Mouse (Mus musculus) kidney, postnatal 0 days (tissue): Measurements from ENCODE around the gene Prpf8. TPM values are rescaled to one million over a fixed set of nuclear protein-coding genes. Genes with fewer than 3 reads are reported as not detected.

Experiments used
- ATAC-seq: fragments of 200-750 bp; cut with Nextera tagmentation; replicated peaks from 2 replicates; pipeline ENCODE4 v1.8.0; 2017; ENCODE audit warnings: low read depth, moderate number of reproducible peaks, moderate TSS enrichment, moderate library complexity; ENCODE audit not compliant: low FRiP score
- DNase-seq: peaks from one replicate; pipeline ENCODE4 v3.0.0-alpha.2; 2016; ENCODE audit warnings: low spot score
- H3K27ac ChIP-seq: fragments of 300-500 bp; sonication (generic); 2 replicates; pipeline ENCODE4 v1.5.1; 2014; ENCODE audit warnings: mild to moderate bottlenecking
- H3K27me3 ChIP-seq: fragments of 300-500 bp; sonication (generic); 2 replicates; pipeline ENCODE4 v1.6.1; 2014; ENCODE audit warnings: low read length, mixed read lengths; ENCODE audit not compliant: insufficient read depth
- H3K36me3 ChIP-seq: fragments of 300-500 bp; sonication (generic); 2 replicates; pipeline ENCODE4 v1.6.1; 2014; ENCODE audit warnings: low read length, mixed read lengths; ENCODE audit not compliant: insufficient read depth
- H3K4me1 ChIP-seq: fragments of 300-500 bp; sonication (generic); replicated peaks from 2 replicates; pipeline ENCODE4 v1.6.1; 2014; ENCODE audit warnings: antibody characterized with exemption, low read length, mixed read lengths; ENCODE audit not compliant: insufficient read depth
- H3K4me2 ChIP-seq: fragments of 300-500 bp; sonication (generic); 2 replicates; pipeline ENCODE4 v1.6.1; 2014; ENCODE audit warnings: mild to moderate bottlenecking, low read length, moderate library complexity, mixed read lengths
- H3K4me3 ChIP-seq: fragments of 300-500 bp; sonication (generic); replicated peaks from 2 replicates; pipeline ENCODE4 v1.5.1; 2014; ENCODE audit warnings: low read depth, low read length
- H3K9ac ChIP-seq: fragments of 300-500 bp; sonication (generic); 2 replicates; pipeline ENCODE4 v1.6.1; 2014; ENCODE audit warnings: low read depth, low read length
- H3K9me3 ChIP-seq: fragments of 300-500 bp; sonication (generic); replicated peaks from 2 replicates; pipeline ENCODE4 v1.6.1; 2016; ENCODE audit warnings: low read length, inconsistent platforms, mixed read lengths
- CTCF ChIP-seq: IDR thresholded peaks from 2 replicates; pipeline ENCODE4 v1.5.1; 2016; ENCODE audit warnings: antibody characterized with exemption, low read depth, mild to moderate bottlenecking, moderate library complexity
- WGBS: fragments of 180-500 bp; shearing (Covaris S2); extraction: QIAGEN DNeasy Blood & Tissue Kit; methylation state at CpG from one replicate; pipeline ENCODE4 v1.1.7; 2014; 5-methylcytosine and 5-hydroxymethylcytosine counted together
- polyA plus RNA-seq: library from polyadenylated mRNA; unstranded; fragments of >200 nt; fragmentation: Nextera tagmentation; extraction: Ambion mirVana; gene quantifications from 2 replicates; pipeline ENCODE4 v1.2.1, GENCODE M21; 2015

Gene Prpf8
- polyA plus RNA-seq, 1 experiment from 2014 or later: 36.6 TPM

DNA sequence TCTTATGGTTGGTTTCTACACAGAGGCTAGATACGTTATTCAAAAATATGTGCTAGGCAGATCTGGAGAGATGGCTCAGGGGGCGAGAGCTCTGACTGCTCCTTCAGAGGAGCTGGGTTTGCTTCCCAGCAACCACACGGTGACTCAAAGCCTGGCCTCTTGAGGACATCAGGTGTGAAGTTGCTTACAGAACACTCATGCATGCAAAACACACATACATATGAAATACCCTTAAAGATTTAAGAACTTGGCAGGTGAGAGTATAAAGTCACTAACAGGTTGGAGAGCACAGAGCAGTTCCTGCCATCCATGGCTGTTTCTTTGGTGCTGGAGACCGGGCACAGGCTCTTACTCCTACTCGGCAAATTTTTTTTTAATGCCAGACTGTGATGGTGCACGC, 40.3 kb downstream of the Prpf8 start:
- Histone ChIP-seq H3K4me2 (no peak overlapping the region), H3K4me1 (no peaks in the 10 kb centered on the region), H3K36me3 (no peaks in the 10 kb centered on the region), H3K9me3 (no peaks in the 10 kb centered on the region), H3K27ac (no peak overlapping the region), H3K27me3 (no peaks in the 10 kb centered on the region), H3K9ac (no peak overlapping the region), H3K4me3 (no peak overlapping the region)
- ATAC-seq (no peak), DNase-seq (no peak)
- WGBS: 71% methylated on average over 6 of the region's 6 CpGs
- no peak for TF ChIP-seq CTCF

DNA sequence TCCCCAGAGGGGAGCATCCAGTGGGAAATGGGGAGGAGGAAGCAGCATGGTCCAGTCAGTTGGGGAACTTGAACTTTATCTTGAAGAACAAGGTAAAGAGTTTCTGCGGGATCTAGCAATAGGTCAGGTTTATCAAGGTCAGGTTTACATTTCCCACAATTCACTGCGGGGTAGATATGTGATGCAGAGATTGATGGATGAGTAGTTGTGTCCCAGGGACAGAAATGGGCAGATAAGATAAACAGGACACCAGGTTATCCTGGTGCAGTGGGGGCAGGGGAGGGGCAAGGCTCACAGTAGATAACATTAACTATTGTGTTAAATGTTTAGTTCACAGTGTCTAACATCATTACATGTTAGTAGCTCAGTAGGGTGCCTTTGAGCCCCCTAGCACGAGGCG, 43.2 kb downstream of the Prpf8 start:
- Histone ChIP-seq H3K4me3 (no peak overlapping the region), H3K4me2 (no peak overlapping the region), H3K27ac (no peak overlapping the region), H3K36me3 (no peaks in the 10 kb centered on the region), H3K4me1 (peaks cover 6% of the 10 kb centered on the region; the same call in 1 of the 2 replicates), H3K9ac (no peak overlapping the region), H3K9me3 (no peaks in the 10 kb centered on the region), H3K27me3 (no peaks in the 10 kb centered on the region)
- DNase-seq (no peak), ATAC-seq (no peak)
- 57% methylated on average over 4 of the region's 4 CpGs for WGBS
- TF ChIP-seq CTCF: no peak

DNA sequence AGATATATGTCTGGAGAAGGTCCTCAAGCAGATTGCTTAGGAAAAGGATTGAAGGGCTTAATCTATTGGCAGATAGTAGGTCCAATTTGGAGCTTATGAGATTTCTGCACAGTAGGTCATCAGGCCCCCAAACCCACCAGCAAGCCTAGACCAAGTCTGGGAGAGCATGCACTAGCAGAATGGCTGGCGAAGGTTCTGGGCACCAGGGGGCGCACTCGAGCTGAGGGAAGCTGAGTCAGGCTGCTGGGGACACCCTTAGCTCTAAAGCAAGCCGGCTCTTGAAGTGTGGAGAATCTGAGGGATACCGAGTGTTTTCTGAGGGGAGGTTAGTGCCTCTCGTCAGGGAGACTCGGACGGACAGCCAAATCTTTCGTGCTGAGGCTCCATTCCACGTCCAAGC, 43.7 kb downstream of the Prpf8 start:
- Histone ChIP-seq H3K4me2 (peak overlapping the region; percentile 96), H3K27ac (peak overlapping the region; percentile 68), H3K4me1 (peaks cover 11% of the 10 kb centered on the region; the same call in 1 of the 2 replicates), H3K9me3 (no peaks in the 10 kb centered on the region), H3K27me3 (no peaks in the 10 kb centered on the region), H3K4me3 (peak overlapping the region; percentile 59), H3K36me3 (no peaks in the 10 kb centered on the region), H3K9ac (peak overlapping the region; percentile 70)
- no peak for ATAC-seq
- TF ChIP-seq CTCF: peak; percentile 99
- under 1% methylated on average over 10 of the region's 10 CpGs for WGBS
- peak; percentile 92 for DNase-seq

DNA sequence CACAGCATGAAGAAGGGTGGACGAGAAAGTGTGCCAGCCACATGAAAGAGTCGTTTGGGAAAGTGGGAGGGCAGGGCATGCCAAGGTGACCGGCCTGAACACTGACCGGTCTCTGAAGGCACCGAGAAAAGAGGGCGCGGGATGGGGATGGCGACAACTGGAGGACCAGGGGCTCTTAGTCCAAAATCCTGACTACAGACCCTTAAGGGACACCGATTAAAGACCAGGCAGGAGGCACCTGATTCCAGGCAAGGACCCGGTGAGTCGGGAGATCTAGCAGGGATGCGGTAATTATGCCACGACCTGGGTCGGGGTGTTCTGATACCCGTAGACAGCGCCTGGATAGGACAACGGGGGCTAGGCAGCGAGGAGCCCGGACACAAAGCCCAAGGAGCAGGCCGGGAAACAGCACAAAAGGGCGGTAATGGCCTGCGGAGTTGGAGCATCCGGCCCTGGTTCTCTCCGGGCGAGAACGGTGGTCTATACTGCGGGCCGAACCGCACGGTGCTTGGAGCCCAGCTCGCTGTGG, 44.3 kb downstream of the Prpf8 start:
- peak overlapping the region; percentile 68 for H3K27ac ChIP-seq
- peak overlapping the region; percentile 59 for H3K4me3 ChIP-seq
- peak overlapping the region; percentile 70 for H3K9ac ChIP-seq
- H3K36me3 ChIP-seq: no peaks in the 10 kb centered on the region
- H3K9me3 ChIP-seq: no peaks in the 10 kb centered on the region
- DNase-seq (no peak), ATAC-seq (no peak)
- no peak for TF ChIP-seq CTCF
- WGBS: under 1% methylated on average over 31 of the region's 31 CpGs
- no peaks in the 10 kb centered on the region for H3K27me3 ChIP-seq
- H3K4me1 ChIP-seq: peaks cover 14% of the 10 kb centered on the region; the same call in 1 of the 2 replicates
- peak overlapping the region; percentile 96 for H3K4me2 ChIP-seq

DNA sequence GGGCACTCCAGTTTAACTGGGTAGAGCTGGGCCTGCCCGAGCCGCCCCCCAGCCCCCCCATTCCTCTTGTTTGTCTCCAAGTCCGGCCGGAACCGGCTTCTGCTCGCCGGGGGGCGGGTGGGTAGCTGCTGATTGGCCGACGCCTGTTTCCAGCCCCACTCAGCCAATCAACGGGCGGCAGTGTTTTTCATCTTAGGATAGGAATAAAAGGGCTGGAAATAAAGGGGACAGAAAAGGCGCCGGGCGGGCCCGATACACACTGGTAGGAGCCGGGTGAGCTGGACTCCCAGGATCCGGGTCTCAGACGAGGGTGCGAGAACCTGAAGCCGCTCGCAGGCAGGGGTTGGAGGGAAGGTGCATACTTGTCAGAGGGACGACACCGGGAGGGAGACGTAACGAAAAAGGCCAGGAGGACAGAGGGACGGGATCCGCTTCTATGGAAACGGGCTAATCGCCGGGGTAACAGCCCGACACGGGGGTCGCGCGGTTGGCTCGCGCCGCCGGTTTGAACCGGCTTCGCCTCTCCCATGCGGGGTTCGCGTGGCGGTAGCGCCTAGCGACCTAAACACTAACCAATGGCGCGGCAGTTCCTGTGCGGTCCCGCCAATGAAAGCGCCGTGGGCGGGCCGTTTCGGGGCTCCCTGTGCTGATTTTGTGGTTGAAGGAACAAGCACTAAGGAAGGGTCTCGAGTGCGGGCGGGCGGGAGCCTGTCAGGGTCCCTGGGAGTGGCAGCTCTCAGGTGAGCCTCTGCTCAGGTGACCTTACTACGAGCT, 45.0 kb downstream of the Prpf8 start, which contains the start of gene Slc43a2:
Slc43a2 (plus strand) TSS at position 226 of the 774 bp plus-strand sequence.
- Histone ChIP-seq H3K4me1 (peaks cover 14% of the 10 kb centered on the region; the same call in 1 of the 2 replicates), H3K4me2 (peak within 1 kb of the TSS; percentile 96), H3K9ac (peak within 1 kb of the TSS; percentile 70), H3K4me3 (peak within 1 kb of the TSS; percentile 59), H3K27me3 (no peaks in the 10 kb centered on the region), H3K36me3 (no peaks in the 10 kb centered on the region), H3K9me3 (no peaks in the 10 kb centered on the region), H3K27ac (peak within 1 kb of the TSS; percentile 68)
- ATAC-seq: peak; percentile 90
- TF ChIP-seq CTCF: no peak
- under 1% methylated on average over 62 of the region's 62 CpGs for WGBS
- peak; percentile 98 for DNase-seq

DNA sequence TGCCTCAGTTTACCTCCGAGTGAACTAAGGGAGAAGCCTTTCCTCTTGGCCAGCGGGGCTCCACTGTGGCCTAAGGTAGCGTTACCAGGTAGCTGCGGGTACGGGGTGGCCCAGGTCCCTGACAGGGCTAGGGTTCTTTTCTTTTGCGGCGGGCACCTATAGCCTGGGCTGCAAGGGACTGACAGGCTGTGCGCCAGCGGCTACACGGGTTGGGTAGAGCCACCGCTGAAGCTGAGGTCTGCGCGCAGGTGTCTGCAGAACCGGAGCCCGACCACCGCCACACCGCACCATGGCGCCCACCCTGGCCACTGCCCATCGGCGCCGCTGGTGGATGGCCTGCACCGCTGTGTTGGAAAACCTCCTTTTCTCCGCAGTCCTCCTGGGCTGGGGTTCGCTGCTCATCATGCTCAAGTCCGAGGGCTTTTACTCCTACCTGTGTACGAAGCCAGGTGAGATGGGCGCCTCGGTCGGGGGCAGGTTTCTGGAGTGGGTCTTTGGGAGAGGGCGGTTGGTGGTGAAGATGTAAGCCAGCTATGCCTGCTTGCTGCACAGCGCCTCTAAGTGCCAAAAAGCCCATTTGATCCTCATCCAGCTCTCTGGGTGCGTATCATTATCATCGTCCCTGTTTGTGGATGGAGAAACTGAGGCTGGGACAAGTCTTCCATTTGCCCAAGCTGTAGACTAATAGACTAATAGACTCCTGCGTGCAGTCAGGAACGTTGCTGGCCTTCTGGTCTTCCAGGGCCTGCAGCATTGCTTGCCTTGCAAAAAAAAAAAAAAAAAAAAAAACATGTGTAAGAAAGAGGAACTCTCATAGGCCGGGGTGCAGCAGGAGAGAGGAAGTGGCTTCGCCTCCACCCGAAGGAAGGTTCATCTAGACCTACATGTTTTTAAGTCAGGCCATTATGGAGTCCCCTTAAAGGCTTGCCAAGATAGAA, 46.0 kb downstream of the Prpf8 start:
- WGBS: 18% methylated on average over 37 of the region's 38 CpGs
- Histone ChIP-seq H3K4me1 (peaks cover 17% of the 10 kb centered on the region; the same call in 1 of the 2 replicates), H3K27me3 (no peaks in the 10 kb centered on the region), H3K9ac (peak overlapping the region; percentile 70), H3K36me3 (no peaks in the 10 kb centered on the region), H3K27ac (peak overlapping the region; percentile 68), H3K9me3 (no peaks in the 10 kb centered on the region), H3K4me3 (peak overlapping the region; percentile 59), H3K4me2 (peak overlapping the region; percentile 96)
- no peak for TF ChIP-seq CTCF
- DNase-seq: no peak
- ATAC-seq: no peak
